Mouse (Mus musculus): Measurements from ENCODE around the gene Srd5a1. TPM values are rescaled to one million over a fixed set of nuclear protein-coding genes. Genes with fewer than 3 reads are reported as not detected.
A peak's percentile ranks its signal among the peaks of the same experiment; 100 is the strongest.

Gene Srd5a1
- total and polyA plus RNA-seq, 2 experiments: 41.9 to 86.4 TPM

DNA sequence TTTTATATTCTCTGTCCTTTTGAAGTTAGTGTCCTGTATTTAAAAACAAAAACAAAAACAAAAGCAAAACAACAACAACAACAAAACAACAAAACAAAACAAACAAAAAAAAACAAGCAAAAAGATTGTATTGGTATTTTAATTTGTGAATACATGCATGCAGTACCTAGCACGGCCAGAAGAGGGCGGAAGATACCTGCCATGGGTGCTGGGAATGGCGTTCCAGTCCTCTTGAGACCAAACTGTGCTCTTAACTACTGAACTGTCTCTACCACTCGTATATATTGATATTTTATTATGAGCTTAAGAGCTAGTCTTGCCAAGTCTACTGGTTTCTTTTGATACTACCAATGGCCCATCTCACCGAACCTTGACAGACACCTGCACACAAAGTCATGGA is 58.2 kb downstream of the Srd5a1 start:
- Histone ChIP-seq H3K79me2 (ENCODE audit: control insufficient read depth, insufficient read depth, low read length) (no peaks in the 10 kb centered on the region), H3K9ac (ENCODE audit: low read depth, low read length) (no peak overlapping the region), H3K27me3 (ENCODE audit: control insufficient read depth, insufficient read depth, low read length) (no peaks in the 10 kb centered on the region), H3K4me1 (ENCODE audit: control insufficient read depth, insufficient read depth, low read length) (no peaks in the 10 kb centered on the region), H3K4me3 (ENCODE audit: insufficient read depth, low read depth, low read length) (no peak overlapping the region), H3K27ac (replicated peaks; ENCODE audit: insufficient read depth, low read depth, low read length) (no peak overlapping the region), H3K36me3 (ENCODE audit: control insufficient read depth, insufficient read depth, low read length) (no peaks in the 10 kb centered on the region)
- TF ChIP-seq POLR2A (IDR thresholded peaks at IDR 0.05; ENCODE audit: extremely low read depth, insufficient read depth, low read length): no peak
- TF ChIP-seq CTCF (IDR thresholded peaks at IDR 0.05; ENCODE audit: low read depth, low read length): peak; percentile 94
- 17% methylated on average over 5 of the region's 5 CpGs for WGBS
- peak; percentile 54 for DNase-seq (ENCODE audit: extremely low read depth, low read depth, low spot score)

DNA sequence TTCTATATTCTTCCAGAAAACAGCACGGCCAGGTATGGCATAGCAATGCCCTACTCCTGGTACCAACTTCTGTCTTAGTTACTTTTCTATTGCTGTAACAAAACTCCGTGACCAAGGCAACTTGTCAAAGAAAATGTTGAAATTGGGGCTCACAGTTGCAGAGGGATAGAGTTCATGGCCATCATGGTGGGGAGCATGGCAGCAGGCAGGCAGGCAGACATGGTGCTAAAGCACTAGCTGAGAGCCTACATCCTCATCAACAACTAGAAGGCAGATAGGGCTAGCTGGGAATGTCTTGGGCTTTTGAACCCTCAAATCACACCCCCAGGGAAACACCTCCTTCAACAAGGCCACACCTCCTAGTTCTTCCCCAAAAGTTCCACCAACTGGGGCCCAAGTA is 60.4 kb downstream of the Srd5a1 start:
- WGBS: 85% methylated on average over 2 of the region's 2 CpGs
- H3K27me3 ChIP-seq (ENCODE audit: control insufficient read depth, insufficient read depth, low read length): no peaks in the 10 kb centered on the region
- H3K4me3 ChIP-seq (ENCODE audit: insufficient read depth, low read depth, low read length): no peak overlapping the region
- no peak overlapping the region for H3K9ac ChIP-seq (ENCODE audit: low read depth, low read length)
- H3K79me2 ChIP-seq (ENCODE audit: control insufficient read depth, insufficient read depth, low read length): no peaks in the 10 kb centered on the region
- H3K4me1 ChIP-seq (ENCODE audit: control insufficient read depth, insufficient read depth, low read length): no peaks in the 10 kb centered on the region; the same call in 1 of the 2 replicates
- TF ChIP-seq POLR2A (IDR thresholded peaks at IDR 0.05; ENCODE audit: extremely low read depth, insufficient read depth, low read length) (no peak), CTCF (IDR thresholded peaks at IDR 0.05; ENCODE audit: low read depth, low read length) (no peak)
- DNase-seq (ENCODE audit: extremely low read depth, low read depth, low spot score): no peak
- no peaks in the 10 kb centered on the region for H3K36me3 ChIP-seq (ENCODE audit: control insufficient read depth, insufficient read depth, low read length)
- no peak overlapping the region for H3K27ac ChIP-seq (replicated peaks; ENCODE audit: insufficient read depth, low read depth, low read length)

DNA sequence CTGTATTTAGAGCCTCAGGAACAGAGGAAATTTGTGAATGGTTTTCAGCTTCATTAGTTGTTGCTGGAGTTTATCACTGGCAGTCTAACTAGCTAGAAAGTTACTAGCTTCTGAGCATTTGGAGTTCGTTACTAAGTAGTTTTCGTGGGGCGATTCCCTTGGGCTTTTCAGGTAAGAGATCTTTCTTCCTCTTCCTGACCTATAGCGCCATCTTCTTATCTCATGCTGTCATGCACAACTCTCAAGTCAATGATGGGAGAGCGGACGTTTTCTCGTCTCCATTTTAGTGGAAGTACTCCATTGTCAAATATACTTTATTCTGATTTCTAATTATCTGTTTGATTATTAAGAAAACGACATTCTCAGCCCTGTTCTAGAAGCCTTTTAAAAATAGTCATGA is 61.3 kb downstream of the Srd5a1 start:
- H3K9ac ChIP-seq (ENCODE audit: low read depth, low read length): no peak overlapping the region
- peak; percentile 50 for DNase-seq (ENCODE audit: extremely low read depth, low read depth, low spot score)
- no peak overlapping the region for H3K4me3 ChIP-seq (ENCODE audit: insufficient read depth, low read depth, low read length)
- no peaks in the 10 kb centered on the region for H3K36me3 ChIP-seq (ENCODE audit: control insufficient read depth, insufficient read depth, low read length)
- no peaks in the 10 kb centered on the region; the same call in 1 of the 2 replicates for H3K4me1 ChIP-seq (ENCODE audit: control insufficient read depth, insufficient read depth, low read length)
- no peaks in the 10 kb centered on the region for H3K27me3 ChIP-seq (ENCODE audit: control insufficient read depth, insufficient read depth, low read length)
- no peak for TF ChIP-seq POLR2A (IDR thresholded peaks at IDR 0.05; ENCODE audit: extremely low read depth, insufficient read depth, low read length)
- no peak for TF ChIP-seq CTCF (IDR thresholded peaks at IDR 0.05; ENCODE audit: low read depth, low read length)
- H3K27ac ChIP-seq (replicated peaks; ENCODE audit: insufficient read depth, low read depth, low read length): no peak overlapping the region
- no peaks in the 10 kb centered on the region for H3K79me2 ChIP-seq (ENCODE audit: control insufficient read depth, insufficient read depth, low read length)
- 54% methylated on average over 8 of the region's 8 CpGs for WGBS

DNA sequence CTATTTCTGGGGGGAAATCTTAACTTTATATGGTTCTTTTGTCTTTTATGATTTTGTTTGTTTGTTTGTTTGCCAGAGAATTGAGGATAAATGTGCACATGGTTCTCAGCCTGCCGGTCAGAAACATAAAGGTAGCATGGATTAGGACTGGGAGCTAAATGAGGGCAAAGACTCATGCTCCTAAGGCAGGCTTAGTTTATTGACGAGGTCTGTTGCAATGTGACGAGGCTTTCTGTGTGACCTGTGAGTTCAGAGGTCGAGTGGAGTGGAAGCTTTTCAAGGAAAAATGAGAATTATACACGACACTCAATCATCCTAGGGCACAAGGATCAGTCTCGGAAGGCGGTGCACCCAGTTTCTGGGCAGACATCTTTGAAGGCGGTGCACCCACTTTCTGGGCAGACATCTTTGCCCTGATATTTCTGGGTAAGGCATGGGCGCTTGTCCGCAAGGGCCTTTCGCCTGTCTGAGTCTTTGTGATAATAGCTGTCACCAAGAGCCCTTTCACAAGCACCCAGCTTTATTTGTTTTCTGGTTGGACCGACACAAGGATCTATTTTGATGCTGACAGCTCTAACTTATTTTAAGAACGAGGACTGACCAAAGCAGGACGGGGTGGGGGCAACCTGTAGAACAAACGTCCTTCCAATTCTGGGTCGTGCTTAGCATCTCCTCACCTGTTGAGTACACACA is 63.6 kb downstream of the Srd5a1 start:
- peak overlapping the region; percentile 37 for H3K27ac ChIP-seq (replicated peaks; ENCODE audit: insufficient read depth, low read depth, low read length)
- 28% methylated on average over 16 of the region's 16 CpGs for WGBS

DNA sequence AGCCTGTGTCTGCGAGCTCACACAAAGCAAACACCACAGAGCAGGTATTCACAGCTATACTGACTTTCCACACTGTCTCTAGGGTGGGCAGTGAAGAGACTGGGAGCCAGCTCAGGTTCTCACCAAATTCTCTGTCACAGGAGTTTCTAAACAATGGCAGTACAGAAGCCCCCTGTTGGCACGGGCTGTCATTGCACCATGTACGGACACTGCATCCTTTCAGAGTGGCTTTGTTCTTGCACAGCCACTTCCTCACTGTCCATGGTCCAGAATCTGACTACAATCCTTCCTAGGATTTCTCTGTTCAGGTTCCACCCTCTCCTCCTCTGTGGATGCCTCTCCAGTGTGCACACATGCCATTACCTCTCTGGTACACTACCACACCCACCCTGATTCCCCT is 66.2 kb downstream of the Srd5a1 start:
- no peaks in the 10 kb centered on the region for H3K36me3 ChIP-seq (ENCODE audit: control insufficient read depth, insufficient read depth, low read length)
- 59% methylated on average over 3 of the region's 3 CpGs for WGBS
- no peak overlapping the region for H3K9ac ChIP-seq (ENCODE audit: low read depth, low read length)
- no peak overlapping the region for H3K27ac ChIP-seq (replicated peaks; ENCODE audit: insufficient read depth, low read depth, low read length)
- DNase-seq (ENCODE audit: extremely low read depth, low read depth, low spot score): no peak
- H3K27me3 ChIP-seq (ENCODE audit: control insufficient read depth, insufficient read depth, low read length): no peaks in the 10 kb centered on the region
- TF ChIP-seq POLR2A (IDR thresholded peaks at IDR 0.05; ENCODE audit: extremely low read depth, insufficient read depth, low read length) (no peak), CTCF (IDR thresholded peaks at IDR 0.05; ENCODE audit: low read depth, low read length) (peak; percentile 52; the same call in 1 of the 2 replicates)
- peaks cover 2% of the 10 kb centered on the region for H3K4me1 ChIP-seq (ENCODE audit: control insufficient read depth, insufficient read depth, low read length)
- no peak overlapping the region for H3K4me3 ChIP-seq (ENCODE audit: insufficient read depth, low read depth, low read length)
- no peaks in the 10 kb centered on the region for H3K79me2 ChIP-seq (ENCODE audit: control insufficient read depth, insufficient read depth, low read length)

More for the DNA sequence above, 63.6 kb downstream of the Srd5a1 start:
- no peaks in the 10 kb centered on the region for H3K79me2 ChIP-seq (ENCODE audit: control insufficient read depth, insufficient read depth, low read length)
- H3K9ac ChIP-seq (ENCODE audit: low read depth, low read length): no peak overlapping the region
- H3K27me3 ChIP-seq (ENCODE audit: control insufficient read depth, insufficient read depth, low read length): no peaks in the 10 kb centered on the region
- TF ChIP-seq CTCF (IDR thresholded peaks at IDR 0.05; ENCODE audit: low read depth, low read length) (no peak), POLR2A (IDR thresholded peaks at IDR 0.05; ENCODE audit: extremely low read depth, insufficient read depth, low read length) (no peak)
- H3K4me1 ChIP-seq (ENCODE audit: control insufficient read depth, insufficient read depth, low read length): no peaks in the 10 kb centered on the region; the same call in 1 of the 2 replicates
- DNase-seq (ENCODE audit: extremely low read depth, low read depth, low spot score): peak; percentile 83
- no peak overlapping the region for H3K4me3 ChIP-seq (ENCODE audit: insufficient read depth, low read depth, low read length)
- no peaks in the 10 kb centered on the region for H3K36me3 ChIP-seq (ENCODE audit: control insufficient read depth, insufficient read depth, low read length)

DNA sequence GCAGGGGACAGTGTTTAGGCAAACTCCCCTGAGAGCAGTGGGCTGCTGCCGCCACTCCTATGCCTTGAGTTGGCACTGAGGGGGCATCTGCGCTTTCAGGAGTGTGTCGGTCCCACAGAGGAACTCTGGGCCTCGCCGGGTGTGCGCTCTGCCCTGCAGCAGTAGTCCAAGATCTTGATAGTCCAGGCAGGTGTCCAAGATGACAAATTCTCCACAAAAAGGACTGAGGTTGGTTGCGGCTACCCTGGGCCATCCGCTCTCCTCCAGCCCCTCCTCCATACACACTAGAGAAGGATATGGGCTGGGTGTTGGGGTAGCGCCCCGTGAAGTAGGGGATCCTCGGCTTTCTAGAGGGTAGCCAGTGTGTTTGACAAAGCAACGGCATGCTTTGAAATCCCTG is 67.6 kb downstream of the Srd5a1 start:
- H3K9ac ChIP-seq (ENCODE audit: low read depth, low read length): no peak overlapping the region
- H3K27me3 ChIP-seq (ENCODE audit: control insufficient read depth, insufficient read depth, low read length): no peaks in the 10 kb centered on the region
- DNase-seq (ENCODE audit: extremely low read depth, low read depth, low spot score): no peak
- H3K4me3 ChIP-seq (ENCODE audit: insufficient read depth, low read depth, low read length): no peak overlapping the region
- 43% methylated on average over 12 of the region's 12 CpGs for WGBS
- peaks cover 2% of the 10 kb centered on the region for H3K4me1 ChIP-seq (ENCODE audit: control insufficient read depth, insufficient read depth, low read length)
- no peak for TF ChIP-seq POLR2A (IDR thresholded peaks at IDR 0.05; ENCODE audit: extremely low read depth, insufficient read depth, low read length)
- no peak for TF ChIP-seq CTCF (IDR thresholded peaks at IDR 0.05; ENCODE audit: low read depth, low read length)
- H3K27ac ChIP-seq (replicated peaks; ENCODE audit: insufficient read depth, low read depth, low read length): no peak overlapping the region
- H3K36me3 ChIP-seq (ENCODE audit: control insufficient read depth, insufficient read depth, low read length): no peaks in the 10 kb centered on the region
- no peaks in the 10 kb centered on the region for H3K79me2 ChIP-seq (ENCODE audit: control insufficient read depth, insufficient read depth, low read length)
